Mouse (Mus musculus): ENCODE measurements around the gene Cd2.

The Cd2 gene

GRCm38 (mm10) chr3:101228868-101229550 lies 58.7 kb downstream of the Cd2 start:
- no peak for DNase-seq (ENCODE audit: low spot score in 2 of 2)

GRCm38 (mm10) chr3:101228066-101228465 lies 59.7 kb downstream of the Cd2 start:
- no peak for DNase-seq (ENCODE audit: low spot score in 2 of 2)

Measured in urinary bladder, postnatal 4 days (tissue).